Mouse (Mus musculus): ENCODE measurements around the gene Ranbp9.

DNA sequence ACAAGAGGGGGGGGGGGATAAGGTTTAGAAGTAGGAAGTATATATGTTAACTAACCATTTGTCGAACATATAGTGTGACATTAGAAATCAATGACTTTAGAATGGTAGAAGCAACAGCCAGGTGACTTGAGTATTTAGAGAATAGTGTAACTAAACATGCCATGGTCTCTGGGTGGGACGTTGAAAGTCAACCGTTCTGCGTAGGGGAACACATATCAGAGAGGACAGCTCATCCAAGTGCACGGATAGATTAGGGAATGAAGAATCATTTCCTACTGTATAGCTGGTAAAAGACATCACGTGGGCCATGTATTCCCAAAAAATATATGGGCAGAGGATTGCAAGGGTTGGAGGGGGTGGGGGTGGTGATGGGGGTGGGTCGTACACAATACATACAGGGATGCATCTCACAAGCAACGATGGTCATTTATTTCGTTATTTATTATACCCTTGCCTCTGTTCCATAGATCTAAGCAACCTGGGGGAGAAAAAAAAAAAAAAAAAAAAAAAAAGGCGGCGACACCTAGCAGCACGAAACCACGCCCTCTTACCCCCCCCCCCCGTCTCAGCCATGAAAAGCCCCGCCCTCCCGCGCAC is 83.3 kb downstream of the Ranbp9 start:
- TF ChIP-seq CTCF (IDR thresholded peaks at IDR 0.05; ENCODE audit: borderline replicate concordance, insufficient read depth, low read length), result no peak
- no peak for TF ChIP-seq POLR2A (IDR thresholded peaks at IDR 0.05; ENCODE audit: low read depth, low read length)

Measured in embryonic fibroblast, embryonic 13.5 days (primary cell).